7 mouse cellular contexts compared by ENCODE assay signal in genomic region chr11:101302004-101302798, GRCm38 (mm10). TPM values are rescaled to one million over a fixed set of nuclear protein-coding genes. Genes with fewer than 3 reads are reported as not detected.
DNase-seq lines count a peak whose midpoint lies in the region; ATAC-seq lines count a peak whose summit lies in the region.

TSS of gene Becn1 (minus strand) at chr11:101302286.

- peak within 1 kb of the TSS; percentile 91 for H3K4me2 ChIP-seq in embryonic facial prominence, embryonic 11.5 days (ENCODE audit: low read depth, low read length)
- H3K4me2 ChIP-seq in limb, embryonic 11.5 days (ENCODE audit: low read depth, severe bottlenecking), result peak within 1 kb of the TSS; percentile 99
- peak within 1 kb of the TSS; percentile 98 for H3K4me2 ChIP-seq in midbrain, embryonic 14.5 days (ENCODE audit: low read length)

- no peaks in the 10 kb centered on the region for H3K27me3 ChIP-seq in embryonic facial prominence, embryonic 11.5 days (ENCODE audit: control insufficient read depth, insufficient read depth, low read length)
- no peaks in the 10 kb centered on the region for H3K27me3 ChIP-seq in limb, embryonic 11.5 days (ENCODE audit: control insufficient read depth, insufficient read depth, low read length)
- no peaks in the 10 kb centered on the region for H3K27me3 ChIP-seq in midbrain, embryonic 14.5 days (ENCODE audit: control insufficient read depth, insufficient read depth, low read length)

- peak within 1 kb of the TSS; percentile 57 for H3K4me3 ChIP-seq in embryonic facial prominence, embryonic 11.5 days (ENCODE audit: low read depth, low read length)
- H3K4me3 ChIP-seq in limb, embryonic 11.5 days (ENCODE audit: low read depth, low read length), result peak within 1 kb of the TSS; percentile 94
- H3K4me3 ChIP-seq in midbrain, embryonic 14.5 days (replicated peaks; ENCODE audit: low read depth, low read length), result peak within 1 kb of the TSS; percentile 89

- no peaks in the 10 kb centered on the region for H3K9me3 ChIP-seq in embryonic facial prominence, embryonic 11.5 days (replicated peaks; ENCODE audit: control insufficient read depth, low read length)
- H3K9me3 ChIP-seq in limb, embryonic 11.5 days (ENCODE audit: control insufficient read depth, low read length), result no peaks in the 10 kb centered on the region
- no peaks in the 10 kb centered on the region for H3K9me3 ChIP-seq in midbrain, embryonic 14.5 days (ENCODE audit: control insufficient read depth, low read length)

- H3K4me1 ChIP-seq in embryonic facial prominence, embryonic 11.5 days (ENCODE audit: control insufficient read depth, insufficient read depth, low read length), result peaks cover 3% of the 10 kb centered on the region; the same call in 1 of the 2 replicates
- H3K4me1 ChIP-seq in limb, embryonic 11.5 days (ENCODE audit: control insufficient read depth, insufficient read depth, low read length), result peaks cover 5% of the 10 kb centered on the region
- peaks cover 12% of the 10 kb centered on the region for H3K4me1 ChIP-seq in midbrain, embryonic 14.5 days (ENCODE audit: control insufficient read depth, insufficient read depth, low read length)

- peak; percentile 90 for ATAC-seq in embryonic facial prominence, embryonic 11.5 days (replicated peaks; ENCODE audit: insufficient number of reproducible peaks, low FRiP score, low TSS enrichment, low read depth)
- peak; percentile 83; the same call in 1 of the 2 replicates for ATAC-seq in limb, embryonic 11.5 days (ENCODE audit: insufficient number of reproducible peaks, low FRiP score, low TSS enrichment, low read depth)
- peak; percentile 87; the same call in 1 of the 2 replicates for ATAC-seq in midbrain, embryonic 14.5 days (ENCODE audit: low FRiP score, low TSS enrichment)

- WGBS in embryonic facial prominence, embryonic 11.5 days, result 6% methylated on average over 39 of the region's 39 CpGs
- WGBS in limb, embryonic 11.5 days, result 7% methylated on average over 39 of the region's 39 CpGs
- 6% methylated on average over 39 of the region's 39 CpGs for WGBS in midbrain, embryonic 14.5 days

- H3K9ac ChIP-seq in embryonic facial prominence, embryonic 11.5 days (replicated peaks; ENCODE audit: low read length), result peak within 1 kb of the TSS; percentile 57
- H3K9ac ChIP-seq in limb, embryonic 11.5 days (ENCODE audit: low read length), result peak within 1 kb of the TSS; percentile 83
- H3K9ac ChIP-seq in midbrain, embryonic 14.5 days (replicated peaks; ENCODE audit: low read length), result peak within 1 kb of the TSS; percentile 81

- DNase-seq in adrenal gland, postnatal 14 days, result peak; percentile 99
- peak; percentile 97 for DNase-seq in embryonic facial prominence, embryonic 11.5 days (ENCODE audit: low spot score)
- DNase-seq in heart, adult 11 months, result peak; percentile 100
- DNase-seq in kidney, adult 18-20 months, result peak; percentile 98
- DNase-seq in limb, embryonic 11.5 days (ENCODE audit: low spot score), result peak; percentile 99
- peak; percentile 98 for DNase-seq in midbrain, embryonic 14.5 days
- peak; percentile 79 to 89 for DNase-seq in spleen, adult 18-20 months

- no peak within 1 kb of the TSS for H3K27ac ChIP-seq in embryonic facial prominence, embryonic 11.5 days (replicated peaks; ENCODE audit: low read depth, low read length)
- H3K27ac ChIP-seq in limb, embryonic 11.5 days (replicated peaks; ENCODE audit: low read depth, low read length), result no peak within 1 kb of the TSS
- peak within 1 kb of the TSS; percentile 75 for H3K27ac ChIP-seq in midbrain, embryonic 14.5 days (replicated peaks; ENCODE audit: low read depth, low read length)

- H3K36me3 ChIP-seq in embryonic facial prominence, embryonic 11.5 days (replicated peaks; ENCODE audit: control insufficient read depth, insufficient read depth, low read depth, low read length), result no peaks in the 10 kb centered on the region
- peaks cover 6% of the 10 kb centered on the region for H3K36me3 ChIP-seq in limb, embryonic 11.5 days (ENCODE audit: control insufficient read depth, insufficient read depth, low read length)
- peaks cover 24% of the 10 kb centered on the region for H3K36me3 ChIP-seq in midbrain, embryonic 14.5 days (ENCODE audit: control insufficient read depth, insufficient read depth, low read length)

RNA-seq across cellular contexts. Expression of gene Becn1, which starts in this region (rescaled TPM):
- total RNA-seq in adrenal gland, postnatal 14 days (2021), result 135 and 147 TPM in 2 replicates
- polyA plus RNA-seq in embryonic facial prominence, embryonic 11.5 days (2014; fragmentation: Nextera tagmentation; extraction: Ambion mirVana), result 158 and 160 TPM in 2 replicates
- 135 and 139 TPM in 2 replicates for polyA plus RNA-seq in limb, embryonic 11.5 days (2014; fragmentation: Nextera tagmentation; extraction: Ambion mirVana)
- 148 and 193 TPM in 2 replicates for polyA plus RNA-seq in midbrain, embryonic 14.5 days (2014; fragmentation: Nextera tagmentation; extraction: Ambion mirVana)
